Mouse (Mus musculus): ENCODE results near the gene Hpcal4. TPM values are rescaled to one million over a fixed set of nuclear protein-coding genes. Genes with fewer than 3 reads are reported as not detected.
"Not testable (repeated sequence)": the region's sequence is repeated elsewhere in the genome, so short reads cannot be mapped to it uniquely, and the experiment has no call there.

Hpcal4 gene
- 0.46 and 0.50 TPM in 2 replicates for polyA plus RNA-seq (2015; fragmentation: Nextera tagmentation; extraction: Ambion mirVana)

- Histone ChIP-seq H3K9me3 (no peaks in the 10 kb centered on the region), H3K4me1 (peaks cover 19% of the 10 kb centered on the region), H3K9ac (no peak within 1 kb of the TSS), H3K4me3 (peak within 1 kb of the TSS; percentile 46), H3K27me3 (peaks cover 70% of the 10 kb centered on the region), H3K4me2 (peak within 1 kb of the TSS; percentile 77), H3K27ac (no peak within 1 kb of the TSS), H3K36me3 (no peaks in the 10 kb centered on the region)
- 0 out of 2 replicates have a peak, but pooled peaks have one; percentile 37 for ATAC-seq (ENCODE audit: insufficient number of reproducible peaks, low FRiP score, low TSS enrichment, low read depth)
- WGBS: under 1% methylated on average over 44 of the region's 44 CpGs
These were observed at the start of gene Hpcal4 for GRCm38 (mm10) chr4:123182328-123183238. Gene Hpcal4 (plus strand): TSS chr4:123183227.

- H3K27ac ChIP-seq: no peak overlapping the region
- no peak overlapping the region for H3K9ac ChIP-seq
- no peak overlapping the region for H3K4me3 ChIP-seq
- no peaks in the 10 kb centered on the region for H3K9me3 ChIP-seq
- WGBS: 83% methylated on average over 3 of the region's 3 CpGs
- peaks cover 33% of the 10 kb centered on the region for H3K36me3 ChIP-seq
- H3K4me1 ChIP-seq: peaks cover 10% of the 10 kb centered on the region
- ATAC-seq (ENCODE audit: insufficient number of reproducible peaks, low FRiP score, low TSS enrichment, low read depth): no peak
- no peaks in the 10 kb centered on the region for H3K27me3 ChIP-seq
- H3K4me2 ChIP-seq: no peak overlapping the region
These were observed 45.5 kb upstream of the Hpcal4 start for GRCm38 (mm10) chr4:123137551-123137950.

GRCm38 (mm10) chr4:123139513-123140154 lies 43.4 kb upstream of the Hpcal4 start, which contains the start of gene Ppie:
Gene Ppie (minus strand): TSS chr4:123139951.
- ATAC-seq (ENCODE audit: insufficient number of reproducible peaks, low FRiP score, low TSS enrichment, low read depth): peak; percentile 94
- peaks cover 15% of the 10 kb centered on the region for H3K36me3 ChIP-seq
- H3K27ac ChIP-seq: peak within 1 kb of the TSS; percentile 94
- peak within 1 kb of the TSS; percentile 63 for H3K4me2 ChIP-seq
- peak within 1 kb of the TSS; percentile 68 for H3K4me3 ChIP-seq
- no peaks in the 10 kb centered on the region for H3K9me3 ChIP-seq
- H3K9ac ChIP-seq: peak within 1 kb of the TSS; percentile 52
- WGBS: 0% methylated on average over 34 of the region's 34 CpGs
- H3K4me1 ChIP-seq: peaks cover 10% of the 10 kb centered on the region
- H3K27me3 ChIP-seq: 0 out of 2 replicates have a peak, but pooled peaks cover 5% of the 10 kb centered on the region

- 77% methylated on average over 5 of the region's 5 CpGs for WGBS
- Histone ChIP-seq H3K9me3 (no peaks in the 10 kb centered on the region), H3K27ac (no peak overlapping the region), H3K4me3 (no peak overlapping the region), H3K4me1 (no peaks in the 10 kb centered on the region), H3K36me3 (no peaks in the 10 kb centered on the region), H3K4me2 (no peak overlapping the region), H3K9ac (no peak overlapping the region), H3K27me3 (0 out of 2 replicates have a peak, but pooled peaks cover 5% of the 10 kb centered on the region)
- ATAC-seq (ENCODE audit: insufficient number of reproducible peaks, low FRiP score, low TSS enrichment, low read depth): no peak
These were observed 35.4 kb upstream of the Hpcal4 start for GRCm38 (mm10) chr4:123147446-123148150.

- Histone ChIP-seq H3K4me2 (no peak overlapping the region), H3K4me1 (no peaks in the 10 kb centered on the region), H3K27me3 (no peaks in the 10 kb centered on the region), H3K36me3 (no peaks in the 10 kb centered on the region), H3K9me3 (no peaks in the 10 kb centered on the region), H3K9ac (no peak overlapping the region), H3K4me3 (no peak overlapping the region), H3K27ac (no peak overlapping the region)
- ATAC-seq (ENCODE audit: insufficient number of reproducible peaks, low FRiP score, low TSS enrichment, low read depth): no peak
- WGBS: 74% methylated on average over 4 of the region's 4 CpGs
These were observed 31.0 kb upstream of the Hpcal4 start for GRCm38 (mm10) chr4:123152003-123152402.

- Histone ChIP-seq H3K27ac (no peak overlapping the region), H3K36me3 (no peaks in the 10 kb centered on the region), H3K4me1 (no peaks in the 10 kb centered on the region), H3K27me3 (no peaks in the 10 kb centered on the region), H3K9ac (no peak overlapping the region), H3K4me3 (no peak overlapping the region), H3K4me2 (no peak overlapping the region), H3K9me3 (no peaks in the 10 kb centered on the region)
- WGBS: 48% methylated on average over 5 of the region's 5 CpGs
- ATAC-seq (ENCODE audit: insufficient number of reproducible peaks, low FRiP score, low TSS enrichment, low read depth): no peak
These were observed 30.1 kb upstream of the Hpcal4 start for GRCm38 (mm10) chr4:123152976-123153375.

GRCm38 (mm10) chr4:123155004-123155403 lies 28.0 kb upstream of the Hpcal4 start:
- 25% methylated on average over 4 of the region's 4 CpGs for WGBS
- no peak overlapping the region for H3K27ac ChIP-seq
- H3K27me3 ChIP-seq: no peaks in the 10 kb centered on the region
- H3K4me3 ChIP-seq: no peak overlapping the region
- no peak overlapping the region for H3K4me2 ChIP-seq
- H3K36me3 ChIP-seq: no peaks in the 10 kb centered on the region
- H3K4me1 ChIP-seq: no peaks in the 10 kb centered on the region
- no peaks in the 10 kb centered on the region for H3K9me3 ChIP-seq
- ATAC-seq (ENCODE audit: insufficient number of reproducible peaks, low FRiP score, low TSS enrichment, low read depth): no peak
- H3K9ac ChIP-seq: no peak overlapping the region

GRCm38 (mm10) chr4:123155427-123155826 lies 27.6 kb upstream of the Hpcal4 start:
- WGBS: 61% methylated on average over 2 of the region's 2 CpGs
- ATAC-seq (ENCODE audit: insufficient number of reproducible peaks, low FRiP score, low TSS enrichment, low read depth): no peak
- H3K9ac ChIP-seq: no peak overlapping the region
- no peak overlapping the region for H3K4me2 ChIP-seq
- no peak overlapping the region for H3K4me3 ChIP-seq
- no peaks in the 10 kb centered on the region for H3K9me3 ChIP-seq
- H3K27ac ChIP-seq: no peak overlapping the region
- no peaks in the 10 kb centered on the region for H3K36me3 ChIP-seq
- H3K4me1 ChIP-seq: no peaks in the 10 kb centered on the region
- no peaks in the 10 kb centered on the region for H3K27me3 ChIP-seq

GRCm38 (mm10) chr4:123155840-123156239 lies 27.2 kb upstream of the Hpcal4 start:
- Histone ChIP-seq H3K4me2 (no peak overlapping the region), H3K9me3 (no peaks in the 10 kb centered on the region), H3K4me3 (no peak overlapping the region), H3K9ac (0 out of 2 replicates have a peak overlapping the region, but pooled peaks have one; percentile 14), H3K27ac (no peak overlapping the region), H3K4me1 (no peaks in the 10 kb centered on the region), H3K36me3 (no peaks in the 10 kb centered on the region), H3K27me3 (no peaks in the 10 kb centered on the region)
- no peak for ATAC-seq (ENCODE audit: insufficient number of reproducible peaks, low FRiP score, low TSS enrichment, low read depth)

GRCm38 (mm10) chr4:123160571-123160970 lies 22.5 kb upstream of the Hpcal4 start:
- ATAC-seq (ENCODE audit: insufficient number of reproducible peaks, low FRiP score, low TSS enrichment, low read depth): no peak
- no peaks in the 10 kb centered on the region for H3K9me3 ChIP-seq
- 78% methylated on average over 6 of the region's 6 CpGs for WGBS
- no peak overlapping the region for H3K4me3 ChIP-seq
- no peaks in the 10 kb centered on the region for H3K4me1 ChIP-seq
- H3K4me2 ChIP-seq: no peak overlapping the region
- H3K36me3 ChIP-seq: no peaks in the 10 kb centered on the region
- H3K27ac ChIP-seq: no peak overlapping the region
- no peak overlapping the region for H3K9ac ChIP-seq
- H3K27me3 ChIP-seq: no peaks in the 10 kb centered on the region

GRCm38 (mm10) chr4:123161251-123161650 lies 21.8 kb upstream of the Hpcal4 start:
- H3K4me1 ChIP-seq; H3K4me2 ChIP-seq; ATAC-seq (ENCODE audit: insufficient number of reproducible peaks, low FRiP score, low TSS enrichment, low read depth); H3K27ac ChIP-seq; H3K36me3 ChIP-seq; H3K27me3 ChIP-seq; H3K4me3 ChIP-seq; H3K9ac ChIP-seq; H3K9me3 ChIP-seq: not testable (repeated sequence)
- WGBS: 57% methylated on average over 3 of the region's 3 CpGs
